Mouse (Mus musculus) bone marrow, adult 2 months (tissue): ENCODE results near the gene Nrde2. TPM values are rescaled to one million over a fixed set of nuclear protein-coding genes. Genes with fewer than 3 reads are reported as not detected.

Source experiments
- H3K27ac ChIP-seq: fragments of 200-500 bp; 2 replicates; pipeline ENCODE4 v1.5.1; 2012; ENCODE audit warnings: low read depth, mild to moderate bottlenecking, control low read depth, inconsistent platforms, low read length; ENCODE audit not compliant: control insufficient read depth, poor library complexity, insufficient read depth
- H3K4me1 ChIP-seq: fragments of 200-500 bp; 2 replicates; pipeline ENCODE4 v1.6.1; 2011; ENCODE audit warnings: low read length; ENCODE audit not compliant: control insufficient read depth, insufficient read depth
- H3K4me3 ChIP-seq: fragments of 200-500 bp; replicated peaks from 2 replicates; pipeline ENCODE3; 2011; ENCODE audit warnings: mild to moderate bottlenecking, low read depth, low read length, control low read depth; ENCODE audit not compliant: control insufficient read depth
- CTCF ChIP-seq: fragments of 200-500 bp; IDR thresholded peaks from 2 replicates; pipeline ENCODE4 v1.5.1; 2011; ENCODE audit warnings: low read length, control low read depth; ENCODE audit not compliant: control insufficient read depth, insufficient read depth
- POLR2A ChIP-seq: fragments of 200-500 bp; IDR thresholded peaks from 2 replicates; pipeline ENCODE4 v1.6.1; 2011; ENCODE audit warnings: low read depth, mild to moderate bottlenecking, control low read depth, low read length, borderline replicate concordance; ENCODE audit not compliant: control insufficient read depth
- WGBS: fragments of 180-500 bp; shearing (Covaris S2); methylation state at CpG from one replicate; pipeline ENCODE4 v1.1.7; 2018; 5-methylcytosine and 5-hydroxymethylcytosine counted together
- polyA plus RNA-seq: library from polyadenylated mRNA; stranded (reverse); fragments of >200 nt; gene quantifications from 2 replicates; pipeline ENCODE4 v1.2.4, GENCODE M21; 2011; ENCODE audit warnings: low replicate concordance; ENCODE audit not compliant: missing spikeins, insufficient read depth, insufficient read length

Gene Nrde2
- polyA plus RNA-seq, 1 experiment, result 19.8 TPM

DNA sequence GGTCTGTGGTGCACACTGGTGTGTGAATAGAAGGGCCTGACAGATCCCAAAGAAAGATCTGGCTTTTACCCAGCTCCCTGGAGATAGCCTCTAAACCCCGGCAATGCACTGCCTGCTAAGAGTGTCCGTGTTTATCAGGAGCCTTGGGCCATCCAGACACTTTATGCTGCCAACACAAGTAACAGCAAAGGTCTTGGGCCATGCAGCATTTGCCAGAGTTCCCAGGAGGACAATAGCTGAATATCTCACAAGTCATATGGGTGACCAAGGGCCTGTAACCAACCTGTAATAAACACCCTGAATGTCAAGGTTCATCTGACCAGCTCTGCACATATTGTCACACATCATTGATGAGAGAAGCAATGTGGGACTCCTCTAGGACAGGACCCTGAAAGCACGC is 71.4 kb downstream of the Nrde2 start:
- H3K27ac ChIP-seq, result no peak overlapping the region
- WGBS, result 76% methylated on average over 3 of the region's 3 CpGs
- peaks cover 9% of the 10 kb centered on the region for H3K4me1 ChIP-seq
- TF ChIP-seq CTCF, result no peak
- TF ChIP-seq POLR2A, result no peak
- no peak overlapping the region for H3K4me3 ChIP-seq

DNA sequence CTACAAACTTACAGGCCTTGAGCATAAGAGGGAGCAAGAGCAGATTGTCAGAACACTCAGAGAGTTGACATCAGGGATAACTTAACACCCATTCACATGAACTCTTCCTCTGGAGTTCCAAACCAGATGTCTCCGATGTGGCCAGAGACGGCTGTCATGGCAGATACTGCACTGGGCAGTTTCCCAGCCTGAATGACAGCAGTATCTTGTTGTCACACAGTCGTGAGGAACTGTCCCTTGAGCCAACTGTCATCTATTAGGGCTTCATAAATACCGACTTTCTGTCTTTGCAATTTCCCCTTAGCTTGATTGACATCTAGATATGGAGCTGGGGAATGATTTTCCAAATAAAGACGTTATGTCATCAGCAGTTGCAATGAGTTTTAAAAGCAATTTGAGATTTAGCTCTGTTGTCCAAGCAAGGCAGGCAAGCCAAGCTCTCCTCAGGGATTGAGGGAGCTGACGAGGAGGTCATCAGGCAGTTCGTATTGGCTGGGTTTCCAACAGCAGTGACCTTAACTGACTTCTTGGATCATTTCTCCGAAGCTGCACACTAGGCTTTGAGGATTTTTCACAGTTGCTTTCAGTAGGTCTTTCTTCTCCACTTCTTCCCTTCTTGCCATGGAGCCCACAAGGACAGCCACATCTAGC is 79.7 kb downstream of the Nrde2 start:
- no peak overlapping the region for H3K27ac ChIP-seq
- H3K4me1 ChIP-seq, result peaks cover 6% of the 10 kb centered on the region
- TF ChIP-seq CTCF (no peak), POLR2A (no peak)
- H3K4me3 ChIP-seq, result no peak overlapping the region
- 65% methylated on average over 8 of the region's 8 CpGs for WGBS

DNA sequence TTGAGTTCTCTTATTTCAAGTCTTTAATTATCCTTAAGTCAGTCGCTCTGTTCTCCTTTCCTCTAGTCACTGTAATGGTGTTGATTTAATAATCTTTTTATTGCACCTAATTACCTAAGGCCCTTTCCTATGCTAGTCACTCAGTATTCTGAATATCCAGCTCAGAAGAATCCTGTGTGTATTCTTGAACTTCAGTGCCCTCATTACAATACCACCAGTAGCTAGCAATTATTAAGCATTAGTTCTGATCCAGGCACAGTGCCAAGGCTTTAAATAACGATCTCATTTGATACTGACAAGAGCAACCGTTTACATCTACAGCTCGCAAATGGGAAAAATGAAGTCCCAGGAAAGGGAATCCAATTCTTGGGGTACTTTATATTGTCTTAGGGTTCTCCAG is 83.7 kb downstream of the Nrde2 start:
- H3K4me3 ChIP-seq, result no peak overlapping the region
- TF ChIP-seq CTCF, result no peak
- 78% methylated on average over 4 of the region's 4 CpGs for WGBS
- H3K27ac ChIP-seq, result no peak overlapping the region
- no peaks in the 10 kb centered on the region for H3K4me1 ChIP-seq

Other genes with a start within 250 kb of the Nrde2 start
- 0.82 TPM in 1 of 2 replicates, not detected in the other for gene Kcnk13, start 195.2 kb downstream of the Nrde2 start, polyA plus RNA-seq
- gene Psmc1, start 49.5 kb downstream of the Nrde2 start, polyA plus RNA-seq, result 93.6 and 165 TPM in 2 replicates
- gene Calm1, start 39.8 kb upstream of the Nrde2 start, polyA plus RNA-seq, result 105 and 143 TPM in 2 replicates